Mouse (Mus musculus): Measurements from ENCODE around the gene Casp3. TPM values are rescaled to one million over a fixed set of nuclear protein-coding genes. Genes with fewer than 3 reads are reported as not detected.
A peak's percentile ranks its signal among the peaks of the same experiment; 100 is the strongest.

Casp3 gene
- total RNA-seq, 2 experiments from 2014 or later: 287 to 487 TPM

DNA sequence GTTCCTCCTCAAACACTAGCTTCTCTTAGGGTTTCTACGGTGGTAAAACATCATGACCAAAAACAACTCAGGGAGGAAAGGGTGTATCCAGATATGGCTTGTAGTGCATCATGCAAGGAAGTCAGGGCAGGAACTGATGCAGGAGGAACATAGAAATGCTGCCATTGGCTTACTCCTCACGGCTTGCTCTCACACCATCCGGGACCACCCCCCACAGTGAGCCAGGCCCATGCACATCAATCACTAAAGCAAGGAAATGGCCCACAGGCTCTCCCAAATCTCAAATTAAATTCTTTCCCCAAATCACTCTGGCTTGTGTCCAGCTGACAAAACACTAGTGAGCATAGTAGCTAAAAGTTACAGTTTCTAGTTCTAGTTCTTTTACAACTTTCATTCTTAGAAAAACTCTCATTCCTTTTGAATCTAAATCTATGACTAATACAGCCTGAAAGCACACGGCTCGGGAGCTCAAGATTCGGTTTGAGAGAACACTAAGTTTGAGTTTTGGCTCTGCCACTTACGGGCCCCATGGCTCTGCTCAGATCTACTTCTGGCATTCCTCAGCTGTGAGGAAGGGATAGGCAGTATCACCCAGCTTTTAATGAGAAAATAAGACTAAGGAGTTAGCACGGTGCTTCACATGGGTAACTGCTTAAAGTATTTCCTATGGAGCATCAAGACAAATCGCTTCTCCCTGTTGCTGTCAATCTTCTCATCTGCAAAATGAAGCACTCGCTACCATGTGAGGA is 16.0 kb upstream of the Casp3 start:
- no peak for ATAC-seq (replicated peaks; ENCODE audit: low FRiP score, low TSS enrichment, poor library complexity, severe bottlenecking)

DNA sequence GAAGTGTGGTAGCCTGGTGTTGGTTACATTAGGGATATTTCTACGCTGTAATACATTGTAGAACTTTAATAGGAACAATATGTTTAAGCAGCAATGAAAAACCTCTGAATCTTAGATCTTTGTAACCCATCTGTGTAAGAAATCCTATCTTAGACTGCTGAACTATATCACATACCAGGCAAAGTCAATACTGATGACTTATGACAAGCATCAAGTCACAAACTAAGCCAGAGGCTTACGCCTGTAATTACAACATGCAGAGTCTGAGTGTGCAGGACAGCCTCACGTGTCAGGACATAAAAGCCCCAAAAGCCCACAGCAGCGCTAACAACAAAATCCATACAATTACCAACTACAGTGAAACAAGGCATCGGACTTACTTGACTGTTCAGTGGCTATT is 13.5 kb upstream of the Casp3 start:
- ATAC-seq (replicated peaks; ENCODE audit: low FRiP score, low TSS enrichment, poor library complexity, severe bottlenecking): no peak

DNA sequence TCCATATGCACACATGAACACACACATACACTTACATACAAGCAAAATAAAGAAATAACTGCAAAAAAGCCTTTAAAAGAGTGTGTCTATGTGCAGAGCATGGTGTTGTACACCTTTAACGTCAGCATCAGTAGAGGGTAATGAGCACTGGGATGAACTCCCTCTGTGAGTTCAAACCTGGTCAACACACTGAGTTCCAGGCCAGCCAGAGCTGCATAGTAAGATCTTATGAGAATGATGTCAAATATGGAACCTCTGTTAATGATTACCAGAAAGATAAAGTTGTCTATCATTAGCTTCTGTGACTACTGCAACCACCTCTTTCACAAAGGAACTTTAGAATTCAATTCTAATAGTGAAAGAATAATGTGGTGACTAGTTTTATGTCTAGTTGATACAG is 10.2 kb upstream of the Casp3 start:
- no peak for ATAC-seq (replicated peaks; ENCODE audit: low FRiP score, low TSS enrichment, poor library complexity, severe bottlenecking)

DNA sequence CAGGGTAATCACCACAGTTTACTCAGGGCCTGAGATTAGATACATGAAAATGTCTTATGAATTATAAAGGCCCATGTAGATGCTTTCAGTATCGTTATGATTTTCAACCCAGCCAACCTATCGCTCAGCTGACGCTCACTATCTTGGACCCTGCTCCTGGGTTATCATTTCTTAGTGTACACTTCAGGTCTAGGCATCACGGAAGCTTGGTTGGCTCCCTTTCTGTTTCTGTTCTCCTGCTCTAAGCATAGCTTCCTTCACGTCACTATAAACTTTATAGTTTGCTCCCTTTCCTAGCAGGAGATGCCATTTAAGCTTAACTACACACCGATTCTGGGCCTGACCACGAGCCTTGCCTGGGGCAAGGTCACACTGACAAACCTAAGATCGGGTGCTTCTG is 5.5 kb upstream of the Casp3 start:
- ATAC-seq (replicated peaks; ENCODE audit: low FRiP score, low TSS enrichment, poor library complexity, severe bottlenecking): no peak

DNA sequence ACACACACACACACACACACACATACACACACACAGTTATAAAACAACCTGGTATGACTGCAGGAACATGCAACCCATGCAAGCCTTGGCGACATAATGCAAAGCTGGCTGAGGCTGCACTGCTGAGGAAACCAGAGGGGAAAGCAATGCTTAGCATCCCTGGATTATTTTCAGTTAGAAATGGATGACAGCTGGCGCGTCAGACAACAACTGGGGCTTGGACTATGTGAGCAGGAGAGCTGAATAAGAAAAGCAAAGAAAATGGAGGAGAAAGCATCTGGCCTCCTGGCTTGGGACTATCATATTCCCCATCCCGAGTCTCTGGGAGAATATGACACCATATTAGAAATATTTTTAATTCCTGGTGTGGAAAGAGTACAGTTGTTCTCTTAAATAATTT is 4.2 kb upstream of the Casp3 start:
- no peak for ATAC-seq (replicated peaks; ENCODE audit: low FRiP score, low TSS enrichment, poor library complexity, severe bottlenecking)

DNA sequence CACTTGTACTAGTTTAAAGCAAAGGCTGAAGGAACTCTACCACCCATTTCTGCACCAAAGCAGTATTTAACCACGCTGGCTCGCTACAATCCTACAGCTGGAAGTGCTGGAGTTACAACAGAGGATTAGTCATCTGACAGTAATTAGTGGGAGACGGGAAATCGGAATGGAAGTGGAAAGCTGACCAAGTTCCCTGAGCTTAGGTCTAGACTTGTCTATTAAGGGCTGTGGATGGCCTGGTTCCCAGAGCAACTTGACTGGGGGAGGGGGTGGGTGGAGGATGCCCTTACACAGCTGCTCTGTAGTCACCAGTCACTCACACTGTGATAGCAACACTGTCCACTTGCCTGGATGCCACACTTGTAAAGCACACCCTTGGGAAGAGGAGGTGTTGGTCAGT is 3.7 kb upstream of the Casp3 start:
- no peak for ATAC-seq (replicated peaks; ENCODE audit: low FRiP score, low TSS enrichment, poor library complexity, severe bottlenecking)

DNA sequence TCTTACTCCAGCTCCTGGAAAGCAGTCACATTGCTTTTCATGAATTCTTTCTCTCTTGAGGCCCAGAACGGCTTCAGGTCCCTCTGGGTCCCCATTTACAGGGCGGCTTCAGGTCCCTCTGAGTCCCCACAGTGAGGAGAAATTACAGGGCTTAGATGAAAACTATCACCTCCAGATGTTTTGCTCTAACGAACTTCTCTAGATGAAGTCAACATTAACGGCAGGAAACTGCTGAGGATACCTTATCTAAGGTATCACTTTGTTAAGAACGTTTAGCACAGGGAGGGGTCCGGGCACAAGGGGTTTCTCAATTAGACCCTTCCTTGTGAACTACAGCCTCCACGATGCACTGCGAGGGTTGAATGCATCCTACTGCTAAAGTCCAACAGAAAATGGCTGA is 1.2 kb upstream of the Casp3 start:
- ATAC-seq (replicated peaks; ENCODE audit: low FRiP score, low TSS enrichment, poor library complexity, severe bottlenecking): peak; percentile 17; the same call in 1 of the 2 replicates

DNA sequence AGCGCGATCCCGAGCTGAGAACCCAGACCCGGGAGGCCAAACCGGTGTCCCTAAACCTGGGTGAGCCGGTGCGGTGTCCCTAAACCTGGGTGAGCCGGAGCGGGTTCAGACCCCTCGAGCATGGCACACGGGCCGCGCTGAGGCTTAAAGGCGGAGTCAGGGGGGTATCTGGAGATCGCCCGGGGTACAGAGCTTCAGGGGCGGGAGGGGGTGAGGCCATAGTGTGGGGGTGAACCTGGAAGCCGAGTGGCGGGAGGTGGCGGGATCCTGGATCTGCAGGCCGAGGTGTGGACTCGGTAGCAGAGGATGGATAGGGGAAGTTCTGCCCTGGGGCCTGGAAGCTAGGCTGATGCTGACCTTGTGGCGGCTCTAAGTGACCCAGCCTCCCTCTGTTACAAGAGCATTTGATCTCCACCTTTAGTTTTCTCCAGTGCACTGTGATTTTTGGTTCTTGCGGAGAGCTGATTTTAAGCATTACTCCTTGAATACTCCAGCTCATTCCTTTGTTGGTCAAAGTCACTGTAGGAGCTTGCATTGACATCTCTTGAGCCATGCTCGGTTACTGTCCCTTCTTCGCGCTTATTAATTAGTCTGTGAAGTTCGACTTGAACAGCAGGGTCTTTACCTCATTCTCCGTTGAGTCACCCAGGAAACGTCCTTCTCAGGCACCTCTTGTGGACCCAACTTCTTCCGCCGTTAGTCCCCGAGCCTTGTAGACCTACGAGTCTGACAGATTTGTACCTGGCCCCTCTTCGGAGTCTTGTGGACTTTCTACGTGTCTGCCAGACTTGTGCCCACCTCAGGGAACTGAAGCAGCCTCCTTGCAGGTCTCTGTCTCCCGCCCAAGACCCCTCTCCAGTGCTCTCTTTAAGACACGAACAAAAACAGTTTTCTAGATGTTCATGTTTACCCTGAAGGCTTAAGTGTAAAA is 864 bp downstream of the Casp3 start:
- ATAC-seq (replicated peaks; ENCODE audit: low FRiP score, low TSS enrichment, poor library complexity, severe bottlenecking): peak; percentile 51

DNA sequence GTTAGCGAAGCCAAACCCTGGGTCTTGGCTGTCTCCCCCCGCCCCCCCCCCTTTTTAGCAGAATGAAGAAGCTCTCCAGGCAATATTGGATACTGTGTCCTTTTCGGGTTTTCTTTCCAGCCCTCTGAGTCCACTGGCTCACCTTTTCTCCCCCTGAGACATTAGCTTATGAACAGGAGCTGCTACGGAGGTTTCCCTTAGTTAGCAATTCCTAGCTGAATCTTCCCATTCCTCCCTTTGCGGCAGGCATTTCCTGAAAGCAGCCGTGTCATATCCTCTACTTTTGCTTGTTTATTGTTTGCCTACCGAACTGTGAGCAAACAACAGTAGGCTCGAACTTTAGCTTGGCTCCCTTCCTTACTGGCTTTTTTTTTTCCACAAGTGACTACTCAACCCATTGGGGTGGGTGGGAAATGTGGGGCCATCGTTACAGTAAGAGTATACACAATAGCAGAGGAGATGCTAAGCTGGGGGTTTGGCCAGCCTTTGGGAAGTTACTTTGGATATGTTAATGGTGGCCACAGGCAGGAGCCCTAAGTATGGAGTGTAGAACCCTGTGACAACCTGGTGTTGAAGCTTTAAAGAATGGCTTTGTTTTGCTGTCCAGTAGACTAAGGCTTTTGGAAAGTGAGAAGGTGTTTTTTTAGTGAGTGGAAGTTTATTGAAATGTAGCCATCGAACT is 1.7 kb downstream of the Casp3 start:
- no peak for ATAC-seq (replicated peaks; ENCODE audit: low FRiP score, low TSS enrichment, poor library complexity, severe bottlenecking)

DNA sequence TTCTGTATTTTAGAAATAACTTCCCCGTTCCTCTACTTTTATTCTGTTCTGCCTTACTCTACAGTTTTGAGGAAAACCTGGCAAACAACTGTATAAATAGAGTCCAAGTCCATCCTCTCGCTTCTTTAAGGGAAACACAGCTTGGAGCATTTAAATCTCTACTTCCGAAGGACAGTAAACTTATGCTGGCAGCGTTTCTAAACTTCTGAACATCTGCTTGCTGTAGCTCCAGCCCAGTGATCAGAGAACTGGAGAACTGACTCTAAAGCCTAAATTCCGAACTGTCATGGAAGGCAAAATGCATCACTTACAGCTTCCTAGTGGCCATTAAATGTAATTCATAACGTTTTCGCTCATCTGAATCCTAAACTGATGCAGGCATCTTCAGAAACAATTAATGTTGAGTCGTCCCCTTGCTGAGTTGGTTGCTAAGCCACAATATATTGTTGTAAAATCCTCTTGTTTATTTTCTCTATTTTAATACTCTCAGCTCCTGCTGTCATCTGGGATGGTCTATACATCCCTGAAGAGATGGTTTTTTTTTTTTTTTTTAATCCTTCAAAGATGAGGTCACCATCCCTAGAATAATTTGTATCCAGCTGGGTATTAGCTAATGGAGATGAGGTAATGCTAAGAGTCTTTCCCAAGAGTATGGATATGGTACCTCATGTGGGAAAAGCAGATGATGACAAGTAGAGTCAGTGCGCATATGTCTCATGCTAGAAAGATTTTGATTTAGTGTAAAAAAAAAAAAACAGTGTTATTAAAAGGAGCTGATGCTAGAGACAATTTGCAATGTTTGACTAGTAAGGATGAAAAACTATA is 5.6 kb downstream of the Casp3 start:
- ATAC-seq (replicated peaks; ENCODE audit: low FRiP score, low TSS enrichment, poor library complexity, severe bottlenecking): no peak

DNA sequence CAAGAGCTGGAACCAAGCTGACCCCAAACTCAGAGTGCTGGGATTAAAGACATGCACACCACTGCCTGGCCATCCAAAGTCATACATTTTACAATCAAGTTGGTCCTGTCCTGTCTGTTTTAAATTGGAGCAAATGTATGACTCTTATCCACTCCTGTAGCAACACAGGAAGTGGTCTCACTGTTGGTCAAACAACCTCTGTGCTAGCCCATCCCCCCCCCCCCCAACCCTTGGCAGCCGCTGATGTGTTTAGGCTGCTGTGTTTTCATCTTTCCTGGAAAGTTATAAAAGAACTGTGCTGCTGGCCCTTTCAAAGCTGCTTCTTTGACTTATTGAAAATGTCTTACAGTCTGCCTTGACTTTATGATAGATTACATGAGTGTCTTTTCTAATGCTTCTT is 8.1 kb downstream of the Casp3 start:
- no peak for ATAC-seq (replicated peaks; ENCODE audit: low FRiP score, low TSS enrichment, poor library complexity, severe bottlenecking)

DNA sequence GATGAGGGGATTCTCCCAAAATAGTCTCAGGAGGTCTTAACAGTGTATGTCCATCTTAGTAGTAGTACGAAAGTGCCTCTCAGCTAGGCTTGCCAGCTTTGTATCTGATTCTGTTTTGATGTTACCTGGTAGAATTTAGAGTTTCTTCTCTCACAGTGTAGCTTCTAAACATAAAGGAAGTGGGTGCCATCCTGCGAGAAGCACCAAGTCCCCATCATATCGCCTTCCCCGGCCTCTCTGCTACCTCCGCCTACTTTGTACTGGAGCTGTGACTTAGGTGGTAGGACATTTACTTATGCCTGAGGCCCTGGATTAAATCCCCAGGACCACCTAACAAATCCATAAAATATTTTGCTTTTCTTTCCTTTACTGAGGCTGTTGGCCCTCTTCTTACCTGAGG is 9.6 kb downstream of the Casp3 start:
- ATAC-seq (replicated peaks; ENCODE audit: low FRiP score, low TSS enrichment, poor library complexity, severe bottlenecking): no peak

DNA sequence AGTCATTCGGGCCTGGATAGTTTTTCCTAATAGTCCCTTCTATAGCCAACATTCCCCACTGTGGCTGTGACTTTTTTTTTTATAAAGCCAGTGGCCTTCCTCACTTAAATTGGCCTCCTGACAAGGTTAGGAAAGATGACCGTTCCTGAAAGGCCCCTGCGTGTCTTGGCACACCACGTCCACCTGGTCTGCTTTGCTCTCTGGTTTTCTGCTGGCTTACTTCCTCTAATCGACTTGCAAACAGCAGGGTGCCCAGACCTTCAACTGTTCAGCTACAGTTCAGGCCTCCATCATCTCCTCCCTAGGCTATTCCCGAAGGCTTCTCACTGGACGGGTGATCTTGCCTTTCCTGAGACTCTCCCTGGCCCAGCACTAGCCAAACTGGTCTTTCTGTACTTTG is 10.8 kb downstream of the Casp3 start:
- no peak for ATAC-seq (replicated peaks; ENCODE audit: low FRiP score, low TSS enrichment, poor library complexity, severe bottlenecking)

DNA sequence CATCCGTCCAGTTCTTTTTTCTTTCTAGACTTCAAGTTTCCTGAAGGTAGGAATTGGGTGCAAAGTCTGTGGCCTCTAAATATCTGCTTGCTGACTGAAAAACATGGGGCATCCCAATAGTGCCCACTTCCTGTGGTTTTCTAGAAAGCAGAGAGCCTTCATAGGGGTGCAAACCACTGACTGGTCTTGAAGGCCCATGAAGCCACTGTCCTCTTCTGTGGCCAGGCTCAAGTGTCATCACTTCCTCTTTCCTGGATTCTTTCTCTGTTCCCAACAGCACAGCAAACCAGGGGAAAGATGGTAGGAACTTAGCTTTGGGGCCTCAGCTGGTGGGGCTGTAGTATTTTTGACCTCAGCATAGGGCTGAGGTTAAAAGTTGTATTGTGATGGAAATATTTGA is 11.6 kb downstream of the Casp3 start:
- ATAC-seq (replicated peaks; ENCODE audit: low FRiP score, low TSS enrichment, poor library complexity, severe bottlenecking): no peak

DNA sequence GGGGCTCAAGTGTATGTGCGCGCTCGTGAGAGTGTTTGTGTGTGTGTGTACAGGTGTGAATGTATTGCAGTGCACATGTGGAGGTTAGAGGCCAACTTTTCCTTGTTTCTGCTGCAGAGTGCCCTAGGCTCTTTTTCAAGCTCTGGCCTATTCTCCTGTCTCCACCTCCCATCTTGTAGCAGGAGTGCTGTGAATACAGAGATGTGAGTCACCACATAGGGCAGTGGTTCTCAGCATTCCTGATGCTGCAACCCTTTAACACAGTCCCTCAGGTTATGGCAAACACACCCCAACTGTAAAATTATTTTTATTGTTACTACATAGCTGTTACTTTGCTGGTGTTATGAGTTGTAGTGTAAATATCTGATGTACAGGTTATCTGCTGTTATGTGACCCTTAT is 13.3 kb downstream of the Casp3 start:
- no peak for ATAC-seq (replicated peaks; ENCODE audit: low FRiP score, low TSS enrichment, poor library complexity, severe bottlenecking)

DNA sequence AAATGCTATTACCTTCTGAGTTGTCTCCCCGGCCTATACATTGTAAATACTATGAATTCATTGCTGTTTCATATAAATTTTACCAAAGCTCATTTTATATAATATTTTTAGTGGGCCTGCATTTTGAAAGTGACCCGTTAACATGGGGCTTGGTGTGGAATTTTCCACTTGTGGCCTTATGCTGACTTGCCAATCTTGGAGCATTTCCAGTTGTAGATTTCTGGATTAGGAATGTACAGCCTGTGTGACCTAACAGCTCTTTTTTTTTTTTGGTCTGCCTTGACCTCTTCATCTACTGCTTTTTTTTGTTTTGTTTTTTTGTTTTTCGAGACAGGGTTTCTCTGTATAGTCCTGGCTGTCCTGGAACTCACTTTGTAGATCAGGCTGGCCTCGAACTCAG is 13.8 kb downstream of the Casp3 start:
- ATAC-seq (replicated peaks; ENCODE audit: low FRiP score, low TSS enrichment, poor library complexity, severe bottlenecking): no peak

DNA sequence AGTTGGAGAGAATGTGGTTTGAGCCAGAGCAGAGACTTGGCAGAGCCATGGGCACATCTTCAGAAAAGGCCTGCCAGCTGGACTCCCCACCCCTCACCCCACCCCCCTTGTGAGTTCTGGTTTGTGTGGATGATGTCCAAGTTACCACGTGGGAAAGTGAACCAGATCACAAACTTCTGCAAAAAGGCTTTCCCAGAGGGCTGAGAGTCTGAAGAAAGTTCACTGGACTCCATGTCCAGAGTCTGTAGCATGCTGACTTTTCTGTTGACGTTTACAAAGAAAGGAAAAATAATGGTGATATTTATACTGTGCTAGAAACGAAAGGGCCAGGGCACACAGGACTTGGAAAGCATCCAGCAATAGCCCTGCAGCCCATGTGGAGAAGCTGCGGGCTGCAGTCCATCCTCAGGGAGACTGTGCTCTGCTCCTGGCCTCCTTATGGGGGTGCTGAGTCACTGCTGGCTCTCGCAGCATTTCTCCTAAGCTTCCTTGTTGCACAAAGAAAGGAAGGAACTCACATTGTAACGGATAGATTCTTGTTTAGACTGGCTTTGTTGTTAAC is 22.0 kb downstream of the Casp3 start:
- no peak for ATAC-seq (replicated peaks; ENCODE audit: low FRiP score, low TSS enrichment, poor library complexity, severe bottlenecking)

DNA sequence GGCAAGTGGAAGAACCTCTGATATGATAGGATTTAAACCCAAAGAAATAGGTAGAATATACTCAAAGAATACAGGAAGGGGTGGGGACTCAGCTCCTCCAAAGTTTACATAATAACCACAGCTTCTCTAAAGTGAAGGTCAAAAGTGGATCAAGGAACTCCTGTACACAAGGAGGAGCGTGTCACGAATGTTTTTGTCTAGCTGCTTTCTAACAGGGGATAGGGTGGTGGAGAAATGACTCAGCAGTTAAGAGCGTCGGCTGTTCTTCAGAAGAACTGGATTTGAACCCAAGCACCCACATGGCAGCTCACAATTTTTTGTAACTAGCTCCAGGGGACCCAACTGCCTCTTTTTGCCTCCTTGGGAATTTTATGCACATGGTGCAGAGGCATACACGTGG is 22.8 kb downstream of the Casp3 start:
- no peak for ATAC-seq (replicated peaks; ENCODE audit: low FRiP score, low TSS enrichment, poor library complexity, severe bottlenecking)

DNA sequence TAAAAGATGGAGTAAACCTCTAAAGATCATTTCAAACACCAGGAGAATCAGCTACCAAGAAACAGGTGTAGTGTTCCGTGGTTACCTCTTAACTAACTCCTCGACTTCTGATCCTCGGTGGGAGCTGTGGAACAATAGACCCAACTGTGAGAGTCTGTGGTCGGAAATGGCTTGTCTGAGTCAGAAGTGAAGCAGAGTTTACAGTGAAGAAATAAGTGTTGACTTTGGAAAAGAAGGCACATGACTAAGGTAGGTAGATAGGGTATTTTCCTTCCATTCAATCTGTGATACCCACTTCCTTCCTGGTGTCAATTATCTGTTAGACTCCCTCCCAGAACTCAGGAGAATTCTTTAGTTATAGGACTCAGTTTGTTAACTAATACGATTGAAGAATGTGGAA is 24.2 kb downstream of the Casp3 start:
- ATAC-seq (replicated peaks; ENCODE audit: low FRiP score, low TSS enrichment, poor library complexity, severe bottlenecking): no peak
